Mouse (Mus musculus): ENCODE data around the gene Cul1.

- TF ChIP-seq CTCF (IDR thresholded peaks at IDR 0.05; ENCODE audit: low read depth) (no peak), EP300 (IDR thresholded peaks at IDR 0.05; ENCODE audit: low read depth) (no peak)
Observed at GRCm38 (mm10) chr6:47418691-47419090, 34.5 kb upstream of the Cul1 start.
